Mouse (Mus musculus): ENCODE results near the gene Nucb1.

- TF ChIP-seq POLR2A (IDR thresholded peaks at IDR 0.05; ENCODE audit: extremely low read depth, insufficient read depth, low read length) (no peak), CTCF (IDR thresholded peaks at IDR 0.05; ENCODE audit: low read depth, low read length) (no peak)
Observed at GRCm38 (mm10) chr7:45518618-45519017, 8.4 kb upstream of the Nucb1 start.

All from liver, adult 2 months (tissue).